Mouse (Mus musculus) heart, embryonic 10.5 days (tissue): Measurements from ENCODE around the gene Erlec1. TPM values are rescaled to one million over a fixed set of nuclear protein-coding genes. Genes with fewer than 3 reads are reported as not detected.

Experiments
- DNase-seq: peaks from one replicate; pipeline ENCODE4 v3.0.0-alpha.2; 2017; ENCODE audit warnings: low spot score
- H3K27ac ChIP-seq: fragments of 300-500 bp; sonication (generic); 2 replicates; pipeline ENCODE4 v1.5.1; 2016; ENCODE audit warnings: mild to moderate bottlenecking
- H3K27me3 ChIP-seq: fragments of 300-500 bp; sonication (generic); 2 replicates; pipeline ENCODE4 v1.6.1; 2016; ENCODE audit warnings: mild to moderate bottlenecking; ENCODE audit not compliant: poor library complexity, insufficient read depth, severe bottlenecking
- H3K36me3 ChIP-seq: fragments of 300-500 bp; sonication (generic); 2 replicates; pipeline ENCODE4 v1.6.1; 2016; ENCODE audit warnings: mild to moderate bottlenecking, moderate library complexity
- H3K4me1 ChIP-seq: fragments of 300-500 bp; sonication (generic); 2 replicates; pipeline ENCODE4 v1.6.1; 2016; ENCODE audit warnings: mild to moderate bottlenecking
- H3K4me3 ChIP-seq: fragments of 300-500 bp; sonication (generic); 2 replicates; pipeline ENCODE4 v1.5.1; 2016; ENCODE audit warnings: mild to moderate bottlenecking, moderate library complexity
- H3K9me3 ChIP-seq: fragments of 300-500 bp; sonication (generic); 2 replicates; pipeline ENCODE4 v1.6.1; 2016; ENCODE audit warnings: mild to moderate bottlenecking, moderate library complexity
- whole genome bisulfite sequencing: fragments of 180-500 bp; shearing (Covaris S2); methylation state at CpG from one replicate; pipeline ENCODE4 v1.1.7; 2016; 5-methylcytosine and 5-hydroxymethylcytosine counted together
- polyA plus RNA-seq: library from polyadenylated mRNA; unstranded; fragments of >200 nt; fragmentation: Nextera tagmentation; extraction: Ambion mirVana; gene quantifications from 2 replicates; pipeline ENCODE4 v1.2.1, GENCODE M21; 2016

Gene Erlec1
- 7.4 and 8.1 TPM in 2 replicates for polyA plus RNA-seq

DNA sequence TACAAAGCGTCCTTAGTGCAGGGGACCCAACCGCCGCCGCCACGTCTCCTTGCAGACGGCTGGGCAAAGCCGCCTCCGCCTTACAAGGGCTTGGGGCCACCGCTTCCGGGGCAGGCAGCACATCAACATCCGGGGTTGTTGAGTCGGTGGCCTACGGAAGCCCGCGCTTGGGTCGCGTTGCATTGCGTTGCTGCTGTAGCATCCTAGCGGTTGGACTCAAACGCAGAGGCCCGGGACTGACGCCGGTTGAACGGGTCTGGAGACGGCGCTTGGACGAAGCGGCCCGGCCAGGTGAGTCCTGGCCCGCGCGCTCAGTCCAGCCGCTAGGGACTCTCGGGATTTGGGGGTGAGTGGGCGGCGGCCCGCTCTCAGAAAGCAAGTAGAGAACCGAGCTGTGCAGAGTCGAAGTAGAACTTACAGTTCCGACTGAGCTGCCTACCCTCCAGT lies at the start of gene Erlec1:
TSS of gene Erlec1 (minus strand) at position 57 of the 447 bp plus-strand sequence.
- Histone ChIP-seq H3K27ac (peak within 1 kb of the TSS; percentile 94), H3K4me3 (peak within 1 kb of the TSS; percentile 93), H3K27me3 (no peaks in the 10 kb centered on the region), H3K9me3 (no peaks in the 10 kb centered on the region), H3K36me3 (peaks cover 34% of the 10 kb centered on the region), H3K4me1 (peaks cover 7% of the 10 kb centered on the region)
- under 1% methylated on average over 40 of the region's 40 CpGs for WGBS
- DNase-seq = peak; percentile 95

DNA sequence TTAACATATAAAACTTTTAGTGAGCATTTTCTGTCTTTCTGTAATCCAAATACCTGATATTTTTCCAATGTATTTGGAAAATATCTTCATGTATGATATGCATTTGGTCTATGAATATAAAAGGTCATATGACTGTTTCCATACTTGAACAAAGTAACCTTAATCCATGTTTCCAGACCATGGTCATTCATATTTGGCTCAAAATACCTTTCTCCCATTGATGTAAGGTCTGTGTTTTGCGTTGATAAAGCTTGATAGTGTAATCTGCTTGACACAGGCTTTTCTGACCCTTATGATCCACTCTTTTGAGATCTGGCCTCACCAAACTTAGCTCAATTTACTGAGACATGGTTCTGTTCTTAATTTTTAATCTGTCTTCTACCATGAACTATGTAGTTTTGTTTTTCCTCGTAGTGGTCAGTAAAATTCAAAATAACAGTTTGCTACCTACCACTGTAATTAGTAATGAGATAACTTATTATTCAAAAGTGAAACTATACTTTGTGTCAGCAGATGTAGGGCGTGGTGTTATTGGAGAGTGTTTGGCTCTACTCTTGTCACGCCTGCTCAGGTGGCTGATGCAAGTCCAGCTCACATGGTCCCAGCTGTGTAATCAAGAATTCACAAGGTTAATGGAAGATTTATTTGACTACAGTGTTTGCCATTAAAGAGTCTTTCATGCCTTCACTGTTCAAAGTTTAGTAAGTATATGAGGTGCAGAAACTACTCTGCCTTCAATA lies 47.2 kb upstream of the Erlec1 start:
- H3K9me3 ChIP-seq = no peaks in the 10 kb centered on the region
- no peak overlapping the region for H3K27ac ChIP-seq
- H3K36me3 ChIP-seq = peaks cover 3% of the 10 kb centered on the region; the same call in 1 of the 2 replicates
- H3K4me1 ChIP-seq = no peaks in the 10 kb centered on the region
- H3K27me3 ChIP-seq = no peaks in the 10 kb centered on the region
- no peak overlapping the region for H3K4me3 ChIP-seq
- WGBS = 84% methylated on average over 4 of the region's 4 CpGs
- no peak for DNase-seq

DNA sequence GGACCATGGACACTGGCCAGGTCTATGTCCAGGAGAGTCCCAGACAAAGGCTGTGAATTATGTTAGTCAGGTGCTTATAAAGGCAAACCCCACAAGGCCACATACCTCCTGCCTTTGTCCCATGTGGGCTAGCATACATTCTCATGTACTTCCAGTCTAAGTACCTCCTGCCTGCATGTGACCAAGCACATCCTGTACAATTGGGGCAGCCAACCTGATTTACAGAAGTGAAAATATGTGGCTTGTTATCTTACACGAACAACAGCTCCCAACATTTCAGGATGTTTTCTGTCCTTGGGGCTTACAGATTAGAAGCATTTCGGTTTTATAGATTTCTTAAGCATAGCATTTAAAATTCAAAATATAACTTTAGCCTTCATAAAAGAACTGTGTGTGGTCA lies 45.9 kb upstream of the Erlec1 start:
- no peak for DNase-seq
- Histone ChIP-seq H3K9me3 (no peaks in the 10 kb centered on the region), H3K36me3 (0 out of 2 replicates have a peak, but pooled peaks cover 3% of the 10 kb centered on the region), H3K27ac (no peak overlapping the region), H3K4me3 (no peak overlapping the region), H3K4me1 (no peaks in the 10 kb centered on the region), H3K27me3 (no peaks in the 10 kb centered on the region)
- 76% methylated on average over 2 of the region's 2 CpGs for WGBS

DNA sequence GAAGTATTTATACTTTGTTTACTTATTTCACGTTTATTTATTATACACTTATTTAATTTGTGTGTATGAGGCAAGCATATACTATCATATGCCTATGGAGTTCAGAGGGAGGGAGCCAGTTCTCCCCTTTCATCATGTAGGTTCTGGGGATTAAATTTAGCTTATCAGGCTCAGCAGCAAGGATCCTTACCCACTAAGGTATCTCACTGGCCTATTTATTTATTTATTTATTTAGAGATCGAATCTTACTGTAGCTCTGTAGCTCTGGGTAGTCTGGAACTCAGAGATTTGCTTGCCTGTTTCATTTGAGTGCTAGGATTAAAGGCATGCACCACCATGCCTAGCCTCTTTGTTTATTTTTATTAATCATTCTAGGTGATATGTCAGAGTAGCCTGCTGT lies 44.6 kb upstream of the Erlec1 start:
- H3K4me1 ChIP-seq = no peaks in the 10 kb centered on the region
- 74% methylated on average over 2 of the region's 2 CpGs for WGBS
- DNase-seq = no peak
- no peaks in the 10 kb centered on the region for H3K27me3 ChIP-seq
- H3K9me3 ChIP-seq = no peaks in the 10 kb centered on the region
- H3K27ac ChIP-seq = no peak overlapping the region
- no peak overlapping the region for H3K4me3 ChIP-seq
- 0 out of 2 replicates have a peak, but pooled peaks cover 3% of the 10 kb centered on the region for H3K36me3 ChIP-seq

DNA sequence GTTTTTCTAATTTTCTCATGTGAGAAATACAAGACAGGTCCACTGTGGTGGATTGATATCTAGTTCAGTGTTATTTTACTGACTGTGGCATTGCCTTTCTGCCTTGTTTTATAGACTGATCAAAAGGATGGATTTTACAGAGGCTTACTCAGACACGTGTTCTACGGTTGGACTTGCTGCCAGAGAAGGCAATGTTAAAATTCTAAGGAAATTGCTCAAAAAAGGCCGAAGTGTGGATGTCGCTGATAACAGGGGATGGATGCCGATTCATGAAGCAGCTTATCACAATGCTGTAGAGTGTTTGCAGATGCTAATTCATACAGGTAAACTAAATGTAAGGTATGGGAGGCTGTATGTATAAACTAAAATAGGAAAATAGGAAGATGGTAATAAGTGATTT lies 44.1 kb upstream of the Erlec1 start:
- 80% methylated on average over 5 of the region's 5 CpGs for WGBS
- no peaks in the 10 kb centered on the region for H3K27me3 ChIP-seq
- H3K4me3 ChIP-seq = no peak overlapping the region
- no peak for DNase-seq
- H3K27ac ChIP-seq = no peak overlapping the region
- H3K4me1 ChIP-seq = no peaks in the 10 kb centered on the region
- no peaks in the 10 kb centered on the region for H3K9me3 ChIP-seq
- 0 out of 2 replicates have a peak, but pooled peaks cover 3% of the 10 kb centered on the region for H3K36me3 ChIP-seq

DNA sequence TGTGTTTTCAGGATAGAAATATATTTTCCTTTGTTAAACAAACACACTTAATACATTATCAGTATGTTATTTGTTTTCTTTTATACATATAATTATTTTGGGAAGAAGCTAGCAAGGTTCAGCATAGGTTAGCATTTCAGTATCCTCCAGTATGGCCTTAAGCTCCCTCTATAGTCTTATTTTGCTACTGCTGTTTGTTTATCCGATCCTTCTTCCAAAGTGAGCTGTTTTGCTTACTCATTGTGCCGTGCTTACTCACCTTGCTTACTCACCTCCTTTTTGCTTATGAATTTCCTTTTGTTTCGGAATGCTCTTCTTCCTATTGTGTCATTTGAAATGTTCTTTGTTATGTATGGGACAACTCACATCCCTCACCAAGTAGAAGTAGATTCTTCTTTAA lies 42.5 kb upstream of the Erlec1 start:
- Histone ChIP-seq H3K4me3 (no peak overlapping the region), H3K36me3 (0 out of 2 replicates have a peak, but pooled peaks cover 3% of the 10 kb centered on the region), H3K27ac (no peak overlapping the region), H3K9me3 (no peaks in the 10 kb centered on the region), H3K4me1 (no peaks in the 10 kb centered on the region), H3K27me3 (no peaks in the 10 kb centered on the region)
- 75% methylated on average over 3 of the region's 3 CpGs for WGBS
- DNase-seq = no peak

DNA sequence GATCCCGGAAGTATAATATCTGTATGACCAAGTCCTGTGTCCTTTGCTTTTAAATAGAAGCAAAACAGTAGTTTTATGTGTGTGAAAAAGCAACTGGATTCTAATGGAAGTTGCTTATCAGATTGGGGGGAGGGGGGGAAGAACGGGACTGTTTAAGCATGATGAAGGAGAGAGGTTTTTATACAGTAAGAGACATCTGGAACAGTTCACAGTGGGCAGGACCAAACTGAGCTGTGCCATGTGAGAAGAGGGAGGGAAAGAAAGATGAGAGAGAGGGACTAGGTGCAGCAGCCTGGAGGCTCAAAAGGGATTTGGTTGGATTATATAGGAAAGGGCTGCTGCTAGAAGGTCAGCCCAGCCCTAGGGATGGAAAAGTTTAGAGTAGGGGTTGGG lies 32.5 kb upstream of the Erlec1 start:
- WGBS = 3% methylated on average over 2 of the region's 2 CpGs
- Histone ChIP-seq H3K27me3 (no peaks in the 10 kb centered on the region), H3K36me3 (no peaks in the 10 kb centered on the region), H3K27ac (peak overlapping the region; percentile 88; the same call in 1 of the 2 replicates), H3K4me1 (peaks cover 5% of the 10 kb centered on the region; the same call in 1 of the 2 replicates), H3K9me3 (no peaks in the 10 kb centered on the region), H3K4me3 (peak overlapping the region; percentile 76)
- no peak for DNase-seq

DNA sequence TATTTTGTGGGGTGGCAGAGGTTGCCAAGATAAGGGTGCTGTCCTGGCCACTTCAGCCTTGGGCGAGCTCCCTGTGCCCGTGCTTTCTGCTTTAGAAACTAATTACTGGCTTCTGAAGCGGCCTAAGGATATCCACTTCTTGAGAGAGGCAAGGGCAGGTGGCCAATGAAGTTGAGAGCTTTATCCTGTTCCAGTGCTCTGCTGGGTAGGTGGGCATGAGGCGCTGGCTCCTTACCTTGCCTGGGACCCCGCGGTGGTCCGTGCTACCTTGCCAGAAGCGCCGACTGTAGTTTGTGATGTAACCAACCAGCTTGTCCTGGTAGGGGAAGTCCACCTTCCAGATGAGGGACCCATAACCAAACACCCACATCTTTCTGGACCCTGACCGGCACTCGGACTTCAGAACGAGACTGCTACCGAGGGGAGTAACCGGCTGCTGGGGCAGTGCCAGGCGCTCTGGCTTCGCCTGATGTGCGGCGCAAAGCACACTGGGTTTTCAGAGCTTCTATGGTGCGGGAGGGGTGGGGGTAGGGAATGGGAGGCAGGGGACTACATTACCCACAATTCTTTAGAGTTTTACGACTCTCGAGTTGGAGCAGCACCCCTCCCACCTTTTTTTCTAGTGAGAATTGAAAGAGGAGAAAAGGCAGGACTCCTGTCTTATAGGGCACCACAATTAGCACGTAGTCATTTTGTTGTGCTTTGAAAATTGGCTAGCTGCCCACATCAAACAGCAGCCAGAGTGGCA lies 31.9 kb upstream of the Erlec1 start, which contains the start of gene Chac2:
TSS of gene Chac2 (minus strand) at position 474 of the 748 bp plus-strand sequence.
- Histone ChIP-seq H3K27ac (peak within 1 kb of the TSS; percentile 88), H3K9me3 (no peaks in the 10 kb centered on the region), H3K36me3 (no peaks in the 10 kb centered on the region), H3K27me3 (no peaks in the 10 kb centered on the region), H3K4me1 (peaks cover 5% of the 10 kb centered on the region; the same call in 1 of the 2 replicates), H3K4me3 (peak within 1 kb of the TSS; percentile 76)
- peak; percentile 94 for DNase-seq
- 2% methylated on average over 22 of the region's 22 CpGs for WGBS

DNA sequence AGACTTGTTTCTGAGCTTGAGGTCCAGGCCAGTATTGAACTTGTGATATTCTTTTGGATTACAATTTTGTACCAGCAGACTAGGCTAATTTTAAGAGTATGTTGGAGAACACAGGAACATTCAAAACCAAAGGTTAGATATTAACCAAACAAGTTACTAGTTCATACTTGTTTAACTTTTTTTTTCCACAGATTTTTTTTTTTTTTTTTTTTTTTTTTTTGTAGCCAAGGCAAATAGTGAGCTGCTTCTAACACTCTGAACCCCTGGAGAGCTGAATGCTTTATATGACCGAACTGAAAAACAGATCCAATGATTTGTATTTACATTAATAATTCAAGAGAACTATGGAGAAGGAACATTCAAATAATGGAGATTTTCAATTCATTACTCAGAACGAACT lies 31.1 kb upstream of the Erlec1 start:
- Histone ChIP-seq H3K4me3 (peak overlapping the region; percentile 76; the same call in 1 of the 2 replicates), H3K27me3 (no peaks in the 10 kb centered on the region), H3K4me1 (peaks cover 5% of the 10 kb centered on the region; the same call in 1 of the 2 replicates), H3K36me3 (no peaks in the 10 kb centered on the region), H3K27ac (no peak overlapping the region), H3K9me3 (no peaks in the 10 kb centered on the region)
- no peak for DNase-seq
- 54% methylated on average over 2 of the region's 2 CpGs for WGBS

DNA sequence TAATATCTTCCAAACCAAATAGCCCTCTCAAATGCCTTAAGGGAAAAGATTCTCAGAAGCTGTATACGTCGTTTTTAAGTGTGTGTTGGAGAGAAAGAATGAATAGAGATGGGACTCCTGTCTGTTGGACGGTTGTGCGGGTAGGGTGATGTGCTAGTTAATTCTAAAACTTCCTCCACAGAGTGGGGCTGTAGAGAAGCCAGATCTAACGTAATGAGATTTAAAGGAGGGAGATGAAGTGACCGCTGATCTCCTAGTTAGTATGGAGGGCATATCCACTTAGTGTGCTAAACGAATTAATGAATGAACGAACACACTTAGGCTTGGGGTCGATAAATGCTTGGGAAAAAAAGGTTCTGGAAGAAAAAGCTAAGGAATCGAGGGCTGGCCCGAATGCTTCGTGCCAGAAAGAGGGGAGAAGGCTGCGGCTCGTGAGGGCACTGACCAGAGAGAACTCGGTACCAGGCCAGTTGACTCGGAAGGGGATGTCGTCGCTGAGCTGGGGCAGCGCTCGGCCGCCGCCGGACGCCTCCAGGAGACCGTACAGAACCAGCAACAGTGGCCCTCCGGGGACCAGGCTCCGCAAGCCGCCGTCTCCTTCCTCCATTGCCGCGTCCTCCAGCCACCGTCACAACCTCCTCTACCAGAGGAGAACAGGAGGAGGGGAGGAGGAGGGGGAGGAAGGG lies 523 bp downstream of the Erlec1 start:
- 1% methylated on average over 28 of the region's 32 CpGs for WGBS
- H3K27me3 ChIP-seq = no peaks in the 10 kb centered on the region
- peak overlapping the region; percentile 93 for H3K4me3 ChIP-seq
- peak; percentile 75 for DNase-seq
- peaks cover 41% of the 10 kb centered on the region for H3K36me3 ChIP-seq
- H3K9me3 ChIP-seq = no peaks in the 10 kb centered on the region
- H3K27ac ChIP-seq = peak overlapping the region; percentile 94
- peaks cover 7% of the 10 kb centered on the region for H3K4me1 ChIP-seq

DNA sequence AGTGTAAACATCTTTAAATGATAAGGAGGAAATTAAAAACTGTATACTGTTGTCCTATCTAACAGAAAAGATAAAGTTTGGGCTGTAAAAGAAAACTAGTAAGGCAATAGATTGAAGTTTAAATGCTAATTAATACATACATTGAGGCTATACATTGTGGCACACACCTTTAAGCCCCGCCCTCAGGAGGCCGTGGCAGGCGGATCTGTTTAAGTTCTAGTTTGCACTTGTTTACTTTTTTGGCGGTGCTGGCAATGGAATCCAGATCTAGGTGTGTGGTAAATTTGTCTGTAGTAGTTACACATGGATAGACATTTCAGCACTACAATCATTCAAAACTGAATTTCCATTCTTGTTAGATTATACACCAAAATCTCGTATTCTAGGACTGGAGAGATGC lies 1.3 kb downstream of the Erlec1 start:
- H3K27me3 ChIP-seq = no peaks in the 10 kb centered on the region
- no peaks in the 10 kb centered on the region for H3K9me3 ChIP-seq
- DNase-seq = no peak
- no peak overlapping the region for H3K27ac ChIP-seq
- WGBS = 72% methylated on average over 5 of the region's 5 CpGs
- peaks cover 7% of the 10 kb centered on the region for H3K4me1 ChIP-seq
- H3K4me3 ChIP-seq = peak overlapping the region; percentile 93
- H3K36me3 ChIP-seq = peaks cover 49% of the 10 kb centered on the region

DNA sequence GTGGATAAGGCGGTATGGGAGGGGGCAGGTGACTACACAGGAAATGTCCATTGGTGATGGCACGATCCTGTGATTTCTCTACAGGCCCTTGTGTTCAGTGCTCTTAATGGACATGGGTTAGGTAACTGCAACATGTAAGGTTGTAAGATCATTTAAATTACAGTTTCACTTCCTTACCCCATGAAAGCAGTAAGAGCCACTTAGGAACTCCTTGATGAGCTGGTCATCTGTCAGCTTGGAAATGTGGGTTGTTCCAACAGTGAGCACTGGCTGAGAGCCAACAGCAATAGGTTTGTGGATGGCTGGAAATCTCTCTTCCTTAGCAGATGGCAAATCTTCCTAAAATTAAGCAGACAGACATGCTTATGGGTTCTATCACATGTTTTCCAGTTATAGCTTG lies 10.6 kb downstream of the Erlec1 start:
- no peak for DNase-seq
- Histone ChIP-seq H3K4me3 (no peak overlapping the region), H3K4me1 (no peaks in the 10 kb centered on the region), H3K27me3 (no peaks in the 10 kb centered on the region), H3K27ac (no peak overlapping the region), H3K9me3 (no peaks in the 10 kb centered on the region), H3K36me3 (peaks cover 87% of the 10 kb centered on the region)
- 97% methylated on average over 2 of the region's 2 CpGs for WGBS
